Mouse (Mus musculus): ENCODE measurements around the gene Prkcq.
A peak's percentile ranks its signal among the peaks of the same experiment; 100 is the strongest.

Gene Prkcq

DNA sequence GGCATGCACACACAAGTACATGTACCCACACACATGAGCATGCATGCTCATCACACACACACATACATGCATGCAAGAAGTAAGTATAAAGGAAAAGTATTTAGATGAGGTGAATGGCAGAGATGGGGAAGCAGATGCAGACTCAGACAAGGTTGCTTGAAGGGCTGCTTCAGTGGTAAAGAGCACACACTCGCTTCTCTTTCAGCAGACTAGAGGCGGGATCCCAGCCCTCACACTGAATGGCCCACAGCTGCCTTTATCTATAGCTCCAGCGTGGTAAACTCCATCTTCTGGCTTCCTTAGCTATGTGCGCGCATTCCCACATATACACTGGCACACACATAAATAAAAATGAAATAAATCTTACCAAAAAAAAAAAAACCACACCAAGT lies 53.6 kb downstream of the Prkcq start:
- no peak for DNase-seq

- DNase-seq: no peak
Measured at GRCm38 (mm10) chr2:11226555-11226954, 54.6 kb downstream of the Prkcq start.

- DNase-seq: no peak
Measured at GRCm38 (mm10) chr2:11229126-11229525, 57.2 kb downstream of the Prkcq start.

- no peak for DNase-seq
Measured at GRCm38 (mm10) chr2:11231118-11231517, 59.2 kb downstream of the Prkcq start.

DNA sequence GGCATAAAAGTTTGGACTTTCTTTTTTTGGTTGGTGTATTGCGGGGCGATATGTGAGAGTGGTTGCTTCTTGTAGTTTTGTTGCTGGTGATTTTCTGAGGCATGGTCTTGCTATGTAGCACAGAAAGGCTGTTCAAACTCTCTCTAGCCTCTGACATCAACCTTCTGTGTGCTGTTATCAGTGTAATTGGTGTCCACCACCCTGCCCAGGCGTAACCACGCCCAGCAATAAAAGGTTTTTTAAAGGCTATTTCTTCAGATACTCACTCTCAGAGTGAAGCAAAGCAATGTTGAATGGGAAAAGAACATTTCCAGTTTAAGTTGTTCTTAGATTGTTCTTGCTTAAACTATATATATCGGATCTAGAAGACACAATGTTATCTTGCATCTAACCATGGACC lies 60.1 kb downstream of the Prkcq start:
- no peak for DNase-seq

DNA sequence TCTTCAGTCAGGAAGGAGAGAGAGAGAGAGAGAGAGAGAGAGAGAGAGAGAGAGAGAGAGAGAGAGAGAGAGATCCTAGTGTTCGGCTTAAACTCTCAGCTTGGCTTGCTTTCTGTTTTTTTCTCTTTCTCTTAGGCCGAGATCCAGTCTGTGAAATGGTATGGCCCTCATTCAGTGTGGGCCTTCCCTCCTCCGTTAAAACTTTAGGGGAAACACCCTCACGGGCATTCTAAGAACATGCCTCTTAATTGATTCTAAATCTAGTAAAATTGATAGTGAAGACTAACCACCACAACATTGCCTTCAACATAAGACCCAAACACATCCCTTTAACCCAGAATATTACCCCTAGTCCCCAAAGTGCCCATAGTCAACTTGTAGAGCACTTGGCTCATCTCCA lies 66.3 kb downstream of the Prkcq start:
- DNase-seq: no peak

DNA sequence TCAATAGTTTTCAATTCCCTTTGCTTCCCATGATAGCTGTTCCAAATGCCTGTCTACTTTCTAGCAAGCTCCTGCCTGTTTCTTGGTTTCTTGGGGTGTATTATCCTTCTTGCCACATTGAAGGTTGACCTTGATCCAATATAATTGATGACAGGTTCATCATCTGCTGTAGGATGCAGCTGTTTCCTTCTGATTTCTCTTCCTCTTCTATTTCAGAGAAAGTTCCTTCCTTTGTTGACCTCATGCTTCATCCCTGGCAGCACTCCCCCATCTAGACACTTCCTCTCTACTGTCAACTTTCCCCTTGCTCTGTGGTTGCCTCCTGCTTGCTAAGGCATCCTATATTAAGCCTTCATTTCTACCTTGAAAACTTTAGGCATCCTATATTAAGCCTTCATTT lies 67.6 kb downstream of the Prkcq start:
- no peak for DNase-seq

DNA sequence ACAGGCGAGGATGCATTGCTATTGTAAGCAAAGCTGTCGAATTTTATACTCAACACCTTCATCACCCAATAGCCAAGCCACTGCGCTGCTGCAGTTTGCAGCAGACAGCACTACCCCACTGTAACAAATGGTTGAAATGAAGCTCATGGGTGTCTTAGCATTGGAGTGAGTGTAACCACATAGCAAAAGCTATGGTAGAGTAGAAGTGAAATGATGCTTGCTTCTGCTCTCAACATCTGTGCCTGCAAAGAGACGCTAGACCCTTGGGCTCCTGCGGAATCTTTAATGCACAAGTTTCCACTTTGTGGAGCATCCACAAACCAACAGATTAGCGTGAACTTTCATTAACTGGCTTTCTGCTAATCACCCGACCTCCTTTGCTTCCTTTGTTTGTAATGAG lies 74.0 kb downstream of the Prkcq start:
- DNase-seq: no peak

DNA sequence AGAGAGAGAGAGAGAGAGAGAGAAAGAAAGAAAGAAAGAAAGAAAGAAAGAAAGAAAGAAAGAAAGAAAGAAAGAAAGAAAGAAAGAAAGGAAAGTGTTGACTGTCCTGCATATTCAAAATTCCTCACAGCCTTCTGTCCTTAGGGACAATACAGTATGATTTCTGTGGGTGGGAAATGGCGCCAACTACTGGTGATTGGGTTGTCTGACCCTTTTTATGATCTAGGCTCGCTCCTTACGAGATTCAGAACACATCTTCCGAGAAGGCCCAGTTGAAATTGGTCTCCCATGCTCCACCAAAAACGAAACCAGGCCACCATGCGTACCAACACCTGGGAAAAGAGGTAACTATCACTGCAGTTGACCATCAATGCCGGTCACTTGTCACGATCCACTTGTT lies 82.0 kb downstream of the Prkcq start:
- peak; percentile 10 to 43 for DNase-seq

DNA sequence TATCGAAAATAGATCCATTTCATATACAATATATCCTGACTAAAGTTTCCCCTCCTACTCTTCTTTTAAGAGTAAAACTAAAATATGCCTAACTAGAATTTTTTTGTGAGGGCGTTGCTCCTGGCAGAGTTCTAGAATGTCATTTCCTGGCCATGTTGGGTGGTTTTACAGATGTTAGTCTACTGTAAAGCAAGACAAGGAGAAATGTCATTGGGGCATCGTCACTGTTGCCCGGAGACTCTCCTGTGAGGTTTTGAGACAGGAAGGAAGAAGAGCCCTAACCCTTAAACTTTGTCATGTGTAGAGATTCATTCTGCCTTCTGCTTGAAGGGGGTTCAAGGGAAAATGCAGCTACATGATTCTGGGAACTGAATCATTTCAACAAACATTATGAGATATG lies 82.5 kb downstream of the Prkcq start:
- DNase-seq: no peak

DNA sequence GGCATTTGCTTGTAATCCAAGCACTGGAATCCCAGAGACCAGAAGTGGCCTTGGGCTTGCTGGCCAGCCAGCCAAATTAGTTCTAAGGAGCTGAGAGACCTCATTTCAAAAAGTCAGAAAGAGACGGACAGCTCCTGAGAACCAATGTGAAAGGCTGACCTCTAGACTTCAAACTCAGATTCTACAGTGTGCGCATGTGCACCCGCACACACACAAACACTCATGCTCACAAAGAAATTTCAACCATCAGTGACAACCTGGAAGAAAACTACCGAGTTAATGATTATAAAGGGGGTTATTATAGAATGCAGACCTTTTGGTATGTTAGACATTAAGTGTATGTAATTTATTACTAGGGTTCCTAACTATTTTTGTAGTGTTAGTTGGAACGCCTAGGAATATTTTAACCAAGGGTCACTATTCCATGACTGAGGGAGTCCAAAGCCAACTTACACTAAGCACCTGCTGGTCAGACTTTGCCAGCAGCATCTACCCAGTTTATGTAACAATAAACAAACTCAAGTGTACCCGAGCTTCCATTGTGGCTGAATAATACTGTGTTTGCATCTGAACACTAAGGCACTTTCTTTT lies 85.4 kb downstream of the Prkcq start:
- no peak for DNase-seq

DNA sequence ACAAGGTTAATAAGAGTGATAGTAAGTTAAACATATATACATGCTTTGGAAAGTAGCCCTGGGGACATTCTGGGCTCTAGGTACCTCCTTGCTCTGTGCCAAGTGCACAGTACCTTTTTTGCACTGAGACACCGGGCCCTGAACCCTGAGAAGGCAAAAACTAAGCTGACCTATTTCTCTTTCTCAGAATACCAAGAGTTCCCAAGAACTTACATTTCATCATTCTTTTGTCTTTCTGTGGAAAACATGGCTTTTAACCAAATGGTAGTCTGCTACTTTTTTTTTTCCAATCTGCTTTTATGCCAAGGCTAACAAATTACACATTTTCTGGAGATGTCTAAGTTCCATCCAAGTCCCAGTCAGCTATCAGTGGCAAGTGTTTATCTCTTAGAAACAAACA lies 86.3 kb downstream of the Prkcq start:
- DNase-seq: no peak

- no peak for DNase-seq
Measured at GRCm38 (mm10) chr2:11259361-11259760, 87.5 kb downstream of the Prkcq start.

DNA sequence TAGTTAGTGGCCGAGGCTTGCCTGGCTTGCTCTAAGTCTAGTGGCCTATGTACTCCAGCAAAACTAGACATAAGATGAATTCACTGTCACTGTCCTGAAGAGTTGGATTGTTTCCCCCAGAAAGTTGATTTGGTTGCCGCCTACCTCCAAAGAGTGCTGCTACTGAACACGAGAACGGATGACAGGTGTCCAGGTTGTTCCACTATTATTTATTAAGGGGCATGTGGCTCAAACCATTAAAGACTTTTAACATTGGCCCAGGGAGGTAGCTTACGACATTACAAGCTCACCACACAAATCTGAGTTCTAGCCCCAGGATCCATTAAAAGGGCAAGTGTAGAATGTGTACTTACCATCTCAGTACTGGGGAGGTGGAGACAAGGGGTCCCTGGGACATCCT lies 92.9 kb downstream of the Prkcq start:
- DNase-seq: no peak

GRCm38 (mm10) chr2:11265455-11265854 lies 93.5 kb downstream of the Prkcq start:
- no peak for DNase-seq

GRCm38 (mm10) chr2:11266294-11266693 lies 94.4 kb downstream of the Prkcq start:
- peak; percentile 12 to 28 for DNase-seq

DNA sequence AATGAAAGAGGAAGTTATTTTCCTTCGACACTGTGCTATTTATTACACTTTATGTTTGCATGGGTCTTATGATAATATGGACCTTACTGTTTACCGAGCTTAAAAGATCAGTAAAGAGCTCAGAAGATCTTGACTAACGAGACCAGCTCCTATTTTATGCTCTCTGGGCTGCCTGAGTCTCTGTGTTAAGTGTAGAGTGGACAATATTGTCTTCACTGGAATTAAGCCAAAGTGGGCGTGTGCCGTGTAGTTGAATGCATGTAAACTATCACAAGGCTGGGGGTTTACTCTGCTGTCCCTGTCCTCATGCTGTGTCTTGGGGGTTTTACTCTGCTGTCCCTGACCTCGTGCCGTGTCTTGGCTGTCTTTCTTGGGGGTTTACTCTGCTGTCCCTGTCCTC lies 107.1 kb downstream of the Prkcq start:
- no peak for DNase-seq

GRCm38 (mm10) chr2:11280247-11280646 lies 108.3 kb downstream of the Prkcq start:
- no peak for DNase-seq

- DNase-seq: no peak
Measured at GRCm38 (mm10) chr2:11287834-11288530, 116.1 kb downstream of the Prkcq start.

- DNase-seq: peak; percentile 54 to 82
Measured at GRCm38 (mm10) chr2:11288531-11288846, 116.6 kb downstream of the Prkcq start.

DNA sequence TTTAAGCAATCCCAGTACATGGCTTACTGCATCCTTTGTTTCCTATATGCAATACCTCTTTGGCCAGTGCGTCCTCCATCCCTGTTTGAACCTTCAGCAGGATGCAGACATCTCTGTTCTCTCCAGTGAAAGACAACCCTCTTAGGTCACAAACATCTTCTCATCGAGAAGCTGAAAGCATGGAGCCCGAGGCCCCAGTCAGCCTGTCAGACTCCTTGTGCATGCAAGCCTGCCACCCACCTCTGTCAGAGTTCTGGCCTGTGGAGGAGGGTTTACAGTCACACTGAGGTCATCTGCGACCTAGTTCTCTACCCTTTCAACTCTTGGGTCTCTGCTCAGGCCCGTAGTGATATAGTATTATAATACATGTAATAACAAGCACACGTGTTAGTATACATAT lies 119.0 kb downstream of the Prkcq start:
- DNase-seq: no peak

- no peak for DNase-seq
Measured at GRCm38 (mm10) chr2:11291570-11292405, 119.9 kb downstream of the Prkcq start.

- no peak for DNase-seq
Measured at GRCm38 (mm10) chr2:11293144-11293543, 121.2 kb downstream of the Prkcq start.

DNA sequence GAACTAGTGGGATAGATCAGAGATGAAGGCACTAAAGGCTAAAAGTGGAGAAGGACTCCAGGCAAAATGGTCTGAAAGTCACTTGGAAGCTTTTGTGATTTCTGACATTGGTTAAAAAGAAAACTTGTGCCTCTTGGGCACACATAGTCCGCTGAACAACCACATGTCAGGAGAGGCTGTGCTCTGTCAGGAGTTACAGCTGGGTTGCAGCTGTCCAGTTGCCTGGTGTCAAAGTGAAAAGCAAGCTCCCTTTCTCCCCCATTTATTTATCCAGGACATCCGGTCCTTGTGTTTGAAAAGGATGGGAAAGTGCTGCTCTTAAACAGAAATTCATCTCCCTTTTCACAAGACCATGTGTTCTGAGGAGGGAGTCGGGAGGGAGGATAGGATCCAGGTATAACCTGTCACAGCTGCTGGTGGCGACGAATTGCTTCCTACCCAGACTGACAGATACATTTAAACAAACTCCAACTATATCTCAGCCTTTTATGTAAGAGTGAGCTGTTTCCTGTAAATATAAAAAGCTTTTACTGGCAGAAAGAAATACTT lies 122.8 kb downstream of the Prkcq start:
- DNase-seq: no peak
